ENCODE assay signal across 18 mouse cellular contexts in genomic region chr13:21418865-21419264, GRCm38 (mm10). TPM values are rescaled to one million over a fixed set of nuclear protein-coding genes. Genes with fewer than 3 reads are reported as not detected.
DNase-seq lines count a peak whose midpoint lies in the region; ATAC-seq and TF ChIP-seq lines count a peak whose summit lies in the region.
"Had no signal": no experiment of that assay in that cellular context is flagged by ENCODE, and none has a peak within 500 bp of the region (broad histone marks: within the 10 kb centered on the region; RNA-seq: fewer than 3 reads in every experiment).

No protein-coding gene starts in this region.

- intact Hi-C loops in left cerebral cortex, postnatal 36 days (cut with DNase I), result no loop called here

- H3K4me1 ChIP-seq in MEL (ENCODE audit: control insufficient read depth in 1 of 2, insufficient read depth in 2 of 2, low read length in 2 of 2), result peaks cover 2 to 3% of the 10 kb centered on the region in 2 experiments; a peak in 3 of 4 replicates
- peaks cover 22% of the 10 kb centered on the region for H3K4me1 ChIP-seq in liver, embryonic 11.5 days (replicated peaks; ENCODE audit: control insufficient read depth, insufficient read depth, low read length)
- H3K4me1 ChIP-seq: embryonic facial prominence, embryonic 12.5 days had no signal

- H3K36me3 ChIP-seq in MEL (ENCODE audit: control insufficient read depth in 1 of 2, insufficient read depth in 2 of 2, low read length in 2 of 2), result peaks cover 0 to 5% of the 10 kb centered on the region in 2 experiments; a peak in 2 of 4 replicates
- H3K36me3 ChIP-seq in liver, embryonic 11.5 days (ENCODE audit: control insufficient read depth, insufficient read depth, low read length), result no peaks in the 10 kb centered on the region
- H3K36me3 ChIP-seq: embryonic facial prominence, embryonic 12.5 days; forebrain, embryonic 10.5 days had no signal

- TF ChIP-seq CTCF in MEL (IDR thresholded peaks at IDR 0.05 in 2 of 3, conservative IDR thresholded peaks at IDR 0.05 in 1 of 3; ENCODE audit: control insufficient read depth in 1 of 3, insufficient read depth in 1 of 3, low read depth in 2 of 3, low read length in 3 of 3, poor library complexity in 1 of 3, severe bottlenecking in 1 of 3), result no peak

- H3K27me3 ChIP-seq in MEL (ENCODE audit: control insufficient read depth in 1 of 2, insufficient read depth in 2 of 2, low read length in 2 of 2), result no peaks in the 10 kb centered on the region
- H3K27me3 ChIP-seq in liver, embryonic 11.5 days (replicated peaks; ENCODE audit: control insufficient read depth, insufficient read depth, low read length), result no peaks in the 10 kb centered on the region
- H3K27me3 ChIP-seq: embryonic facial prominence, embryonic 12.5 days had no signal

- peak; percentile 42 for DNase-seq in MEL (ENCODE audit: low read depth, low spot score)
- DNase-seq in c-Kit-positive CD71-positive TER-119-positive erythroid progenitor cells, embryonic 14.5 days (ENCODE audit: low spot score), result peak; percentile 78
- DNase-seq in liver, embryonic 11.5 days (ENCODE audit: low spot score), result no peak
- no peak for DNase-seq in left cerebral cortex, postnatal 36 days (ENCODE audit: low spot score in 2 of 2)
- no peak for DNase-seq in embryo, embryonic 9.5 days (ENCODE audit: extremely low spot score)
- no peak for DNase-seq in adrenal gland, postnatal 36 days
- DNase-seq: cerebellum, adult 8-10 months; gastrocnemius, postnatal 36 days; layer of hippocampus, postnatal 36 days; lung, adult 18-20 months; midbrain, embryonic 14.5 days; right cerebral cortex, adult 18-20 months; thymus, postnatal 14 days had no signal

- no peaks in the 10 kb centered on the region for H3K9me3 ChIP-seq in MEL (replicated peaks; ENCODE audit: insufficient read depth, low read length)
- H3K9me3 ChIP-seq in liver, embryonic 11.5 days (ENCODE audit: control insufficient read depth, low read length), result no peaks in the 10 kb centered on the region
- H3K9me3 ChIP-seq: embryonic facial prominence, embryonic 12.5 days; forebrain, embryonic 10.5 days had no signal

- WGBS in liver, embryonic 11.5 days, result 35% methylated on average over 6 of the region's 6 CpGs

- TF ChIP-seq RAD21 in MEL (IDR thresholded peaks at IDR 0.05; ENCODE audit: low read depth, low read length), result no peak

- no peak for TF ChIP-seq POLR2A in MEL (IDR thresholded peaks at IDR 0.05; ENCODE audit: control insufficient read depth in 1 of 2, insufficient read depth in 1 of 2, low read depth in 1 of 2, low read length in 2 of 2, poor library complexity in 1 of 2)

- no peak overlapping the region for H3K4me3 ChIP-seq in MEL (ENCODE audit: control insufficient read depth in 1 of 2, insufficient read depth in 1 of 2, low read depth in 2 of 2, low read length in 2 of 2)
- H3K4me3 ChIP-seq in liver, embryonic 11.5 days (ENCODE audit: low read depth, low read length), result no peak overlapping the region
- H3K4me3 ChIP-seq: embryonic facial prominence, embryonic 12.5 days; forebrain, embryonic 10.5 days had no signal

- 0 out of 4 replicates have a peak, but pooled peaks of 1 of the 2 experiments have one; percentile 40 for TF ChIP-seq EP300 in MEL (IDR thresholded peaks at IDR 0.05; ENCODE audit: low read depth in 1 of 2, low read length in 2 of 2)

- H3K9ac ChIP-seq in MEL (ENCODE audit: control insufficient read depth, low read depth, low read length, poor library complexity, severe bottlenecking), result no peak overlapping the region
- 0 out of 2 replicates have a peak overlapping the region, but pooled peaks have one; percentile 2 for H3K9ac ChIP-seq in liver, embryonic 11.5 days (ENCODE audit: low read depth, low read length)
- H3K9ac ChIP-seq: embryonic facial prominence, embryonic 12.5 days had no signal

- H3K79me2 ChIP-seq in MEL (ENCODE audit: control insufficient read depth, insufficient read depth, low read length, poor library complexity), result no peaks in the 10 kb centered on the region

- peak; percentile 93 for ATAC-seq in liver, embryonic 11.5 days (replicated peaks; ENCODE audit: low FRiP score)
- ATAC-seq in megakaryocyte-erythroid progenitor cell, adult 5-6 weeks (replicated peaks; ENCODE audit: low FRiP score, low TSS enrichment, poor library complexity, severe bottlenecking), result peak; percentile 96
- no peak for ATAC-seq in activated CD4-positive, CD25-positive, alpha-beta regulatory T cell, adult 4 months

- peak overlapping the region; percentile 5; the same call in 1 of the 2 replicates for H3K4me2 ChIP-seq in liver, embryonic 11.5 days
- H3K4me2 ChIP-seq: embryonic facial prominence, embryonic 12.5 days had no signal

- H3K27ac ChIP-seq in MEL (ENCODE audit: control insufficient read depth, low read depth, low read length), result no peak overlapping the region
- no peak overlapping the region for H3K27ac ChIP-seq in liver, embryonic 11.5 days (ENCODE audit: low read depth, low read length)
- H3K27ac ChIP-seq: embryonic facial prominence, embryonic 12.5 days; forebrain, embryonic 10.5 days had no signal

TF ChIP-seq in MEL, 35 proteins besides CTCF, POLR2A, EP300 and RAD21 (continues in another document):
- TF ChIP-seq MYC (IDR thresholded peaks at IDR 0.05; ENCODE audit: low read depth, low read length) (peak; percentile 54), GATA1 (IDR thresholded peaks at IDR 0.05; ENCODE audit: low read depth, low read length) (peak; percentile 59), TAL1 (IDR thresholded peaks at IDR 0.05; ENCODE audit: low read length) (peak; percentile 51), MXI1 (IDR thresholded peaks at IDR 0.05; ENCODE audit: low read depth, low read length) (0 out of 2 replicates have a peak, but pooled peaks have one; percentile 31), GABPA (IDR thresholded peaks at IDR 0.05; ENCODE audit: low read depth, low read length) (no peak)

RNA-seq across cellular contexts. Expression of gene Zkscan3, which starts 16.3 kb away (rescaled TPM):
- total RNA-seq in MEL (2012; rRNA removed), result 16.9 and 17.8 TPM in 2 replicates
- 10 to 100 TPM in 1 of 2 experiments, not detected in 1; 17.1 TPM for polyA plus RNA-seq in MEL (2012; ENCODE audit: insufficient read depth in 1 of 2, insufficient read length in 2 of 2, low read depth in 1 of 2, low replicate concordance in 2 of 2, missing spikeins in 1 of 2)
- polyA plus RNA-seq in liver, embryonic 11.5 days (2014; fragmentation: Nextera tagmentation; extraction: Ambion mirVana), result 49.7 and 53.4 TPM in 2 replicates
- 45.1 and 49.1 TPM in 2 replicates for total RNA-seq in megakaryocyte-erythroid progenitor cell, adult 5-6 weeks (2014; fragmentation: Nextera tagmentation)
- total RNA-seq in megakaryocyte-erythroid progenitor cell, adult 5-6 weeks (2017), result 28.8 and 32.3 TPM in 2 replicates
- polyA plus RNA-seq in activated CD4-positive, CD25-positive, alpha-beta regulatory T cell, adult 4 months (2017; shearing (Covaris generic)), result 10 to 100 TPM; 24.1 to 34.5 TPM
- 10 to 100 TPM; 30.3 to 45.5 TPM for total RNA-seq in left cerebral cortex, postnatal 36 days (2021)
- total RNA-seq in adrenal gland, postnatal 36 days (2021), result 10 to 100 TPM; 55.6 to 64.5 TPM

RNA-seq across cellular contexts. Expression of gene Pgbd1, which starts 22.0 kb away (rescaled TPM):
- total RNA-seq in MEL (2012; rRNA removed), result 0.26 and 0.35 TPM in 2 replicates
- polyA plus RNA-seq in MEL (2012; ENCODE audit: insufficient read depth in 1 of 2, insufficient read length in 2 of 2, low read depth in 1 of 2, low replicate concordance in 2 of 2, missing spikeins in 1 of 2), result under 1 TPM in 1 of 2 experiments, not detected in 1; 0.25 TPM
- polyA plus RNA-seq in liver, embryonic 11.5 days (2014; fragmentation: Nextera tagmentation; extraction: Ambion mirVana), result 2.4 and 2.8 TPM in 2 replicates
- 2.8 and 4.3 TPM in 2 replicates for total RNA-seq in megakaryocyte-erythroid progenitor cell, adult 5-6 weeks (2014; fragmentation: Nextera tagmentation)
- 4.5 and 6.1 TPM in 2 replicates for total RNA-seq in megakaryocyte-erythroid progenitor cell, adult 5-6 weeks (2017)
- polyA plus RNA-seq in activated CD4-positive, CD25-positive, alpha-beta regulatory T cell, adult 4 months (2017; shearing (Covaris generic)), result 1 to 10 TPM in 1 of 2 experiments, under 1 TPM in 1; 0.82 to 1.4 TPM
- 1 to 10 TPM; 1.3 to 1.9 TPM for total RNA-seq in left cerebral cortex, postnatal 36 days (2021)
- total RNA-seq in adrenal gland, postnatal 36 days (2021), result under 1 TPM; 0.79 to 0.89 TPM

RNA-seq across cellular contexts. Expression of gene Zscan26, which starts 34.7 kb away (rescaled TPM):
- 7.4 and 7.7 TPM in 2 replicates for total RNA-seq in MEL (2012; rRNA removed)
- 1 to 10 TPM in 1 of 2 experiments, not detected in 1; 8.0 TPM for polyA plus RNA-seq in MEL (2012; ENCODE audit: insufficient read depth in 1 of 2, insufficient read length in 2 of 2, low read depth in 1 of 2, low replicate concordance in 2 of 2, missing spikeins in 1 of 2)
- 13.5 and 16.6 TPM in 2 replicates for polyA plus RNA-seq in liver, embryonic 11.5 days (2014; fragmentation: Nextera tagmentation; extraction: Ambion mirVana)
- total RNA-seq in megakaryocyte-erythroid progenitor cell, adult 5-6 weeks (2014; fragmentation: Nextera tagmentation), result 11.1 and 23.8 TPM in 2 replicates
- 16.8 and 21.2 TPM in 2 replicates for total RNA-seq in megakaryocyte-erythroid progenitor cell, adult 5-6 weeks (2017)
- 10 to 100 TPM; 52.6 to 54.9 TPM for polyA plus RNA-seq in activated CD4-positive, CD25-positive, alpha-beta regulatory T cell, adult 4 months (2017; shearing (Covaris generic))
- total RNA-seq in left cerebral cortex, postnatal 36 days (2021), result 10 to 100 TPM; 43.8 to 58.5 TPM
- total RNA-seq in adrenal gland, postnatal 36 days (2021), result 10 to 100 TPM; 34.5 to 39.7 TPM

RNA-seq across cellular contexts. Expression of gene Nkapl, which starts 49.4 kb away (rescaled TPM):
- 0.12 TPM in 1 of 2 replicates, not detected in the other for total RNA-seq in MEL (2012; rRNA removed)
- under 1 TPM in 1 of 2 experiments, not detected in 1; 0.17 TPM for polyA plus RNA-seq in MEL (2012; ENCODE audit: insufficient read depth in 1 of 2, insufficient read length in 2 of 2, low read depth in 1 of 2, low replicate concordance in 2 of 2, missing spikeins in 1 of 2)
- polyA plus RNA-seq in liver, embryonic 11.5 days (2014; fragmentation: Nextera tagmentation; extraction: Ambion mirVana), result 1.1 and 1.5 TPM in 2 replicates
- not detected in 2 replicates for total RNA-seq in megakaryocyte-erythroid progenitor cell, adult 5-6 weeks (2014; fragmentation: Nextera tagmentation)
- total RNA-seq in megakaryocyte-erythroid progenitor cell, adult 5-6 weeks (2017), result 1.1 TPM in 1 of 2 replicates, not detected in the other
- not detected for polyA plus RNA-seq in activated CD4-positive, CD25-positive, alpha-beta regulatory T cell, adult 4 months (2017; shearing (Covaris generic))
- total RNA-seq in left cerebral cortex, postnatal 36 days (2021), result 1 to 10 TPM; 1.4 to 1.7 TPM
- total RNA-seq in adrenal gland, postnatal 36 days (2021), result 1 to 10 TPM in 1 of 2 experiments, under 1 TPM in 1; 0.96 to 1.4 TPM
- total RNA-seq: common myeloid progenitor, adult 5-6 weeks had no signal

RNA-seq across cellular contexts. Expression of gene Zscan12, which starts 56.2 kb away (rescaled TPM):
- 9.7 and 11.1 TPM in 2 replicates for total RNA-seq in MEL (2012; rRNA removed)
- polyA plus RNA-seq in MEL (2012; ENCODE audit: insufficient read depth in 1 of 2, insufficient read length in 2 of 2, low read depth in 1 of 2, low replicate concordance in 2 of 2, missing spikeins in 1 of 2), result 1 to 10 TPM in 1 of 2 experiments, not detected in 1; 6.8 TPM
- polyA plus RNA-seq in liver, embryonic 11.5 days (2014; fragmentation: Nextera tagmentation; extraction: Ambion mirVana), result 10.2 and 12.0 TPM in 2 replicates
- total RNA-seq in megakaryocyte-erythroid progenitor cell, adult 5-6 weeks (2014; fragmentation: Nextera tagmentation), result 8.5 and 11.1 TPM in 2 replicates
- 11.0 and 20.0 TPM in 2 replicates for total RNA-seq in megakaryocyte-erythroid progenitor cell, adult 5-6 weeks (2017)
- 1 to 10 TPM; 5.4 to 6.2 TPM for polyA plus RNA-seq in activated CD4-positive, CD25-positive, alpha-beta regulatory T cell, adult 4 months (2017; shearing (Covaris generic))
- 1 to 10 TPM; 7.1 to 9.4 TPM for total RNA-seq in left cerebral cortex, postnatal 36 days (2021)
- 10 to 100 TPM in 1 of 2 experiments, 1 to 10 TPM in 1; 8.5 to 10.6 TPM for total RNA-seq in adrenal gland, postnatal 36 days (2021)

Comparison
In these comparisons a context has a peak if more than half of its experiments do, and no peak if none do; other contexts are left out.
1. DNase-seq: peak in MEL (single experiment) and c-Kit-positive CD71-positive TER-119-positive erythroid progenitor cells, embryonic 14.5 days (single experiment); none in liver, embryonic 11.5 days (single experiment), left cerebral cortex, postnatal 36 days (0 of 2), embryo, embryonic 9.5 days (single experiment) and adrenal gland, postnatal 36 days (0 of 2).